Mouse (Mus musculus): ENCODE results near the gene Casp9.

The Casp9 gene

DNA sequence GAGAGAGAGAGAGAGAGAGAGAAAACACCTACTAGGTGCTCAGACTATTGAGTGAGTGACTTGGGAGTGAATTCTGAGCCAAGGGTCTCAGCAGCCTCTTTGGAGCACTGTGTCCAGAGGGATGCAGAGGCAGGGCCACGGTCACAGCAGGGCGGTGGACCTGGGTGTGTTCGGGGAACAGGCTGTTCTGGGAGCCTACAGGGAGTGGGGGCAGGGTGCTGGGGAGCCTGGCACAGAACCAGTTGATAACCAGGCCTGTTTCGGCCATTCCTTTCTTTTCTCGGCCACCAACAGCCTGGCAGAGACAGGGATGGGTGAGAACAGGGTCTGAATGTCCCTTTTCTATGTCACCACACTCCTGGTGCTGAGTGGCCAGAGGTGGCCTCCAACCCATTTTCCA lies 69.5 kb downstream of the Casp9 start:
- DNase-seq (ENCODE audit: extremely low read depth, low read depth, low spot score): no peak

GRCm38 (mm10) chr4:141863726-141864280 lies 70.4 kb downstream of the Casp9 start:
- DNase-seq (ENCODE audit: extremely low read depth, low read depth, low spot score): no peak

GRCm38 (mm10) chr4:141864506-141864905 lies 71.1 kb downstream of the Casp9 start:
- DNase-seq (ENCODE audit: extremely low read depth, low read depth, low spot score): no peak

- peak; percentile 84 for DNase-seq (ENCODE audit: extremely low read depth, low read depth, low spot score)
Observed at GRCm38 (mm10) chr4:141865006-141865405, 71.6 kb downstream of the Casp9 start.
